Mouse (Mus musculus): ENCODE data around the gene Cyp2w1.

Cyp2w1 gene

GRCm38 (mm10) chr5:139404801-139405401 lies 52.5 kb downstream of the Cyp2w1 start, which contains the start of gene C130050O18Rik:
Gene C130050O18Rik (plus strand): TSS chr5:139405280.
- no peak for DNase-seq (ENCODE audit: low spot score)

- DNase-seq (ENCODE audit: low spot score): no peak
These were observed 53.1 kb downstream of the Cyp2w1 start for GRCm38 (mm10) chr5:139405478-139405877.

- no peak for DNase-seq (ENCODE audit: low spot score)
These were observed 53.5 kb downstream of the Cyp2w1 start for GRCm38 (mm10) chr5:139405953-139406352.
